Mouse (Mus musculus): Measurements from ENCODE around the gene Chrd. TPM values are rescaled to one million over a fixed set of nuclear protein-coding genes. Genes with fewer than 3 reads are reported as not detected.

Chrd gene
- total RNA-seq, 2 experiments from 2014 or later = 2.1 to 3.1 TPM

- DNase-seq (ENCODE audit: low spot score) = no peak
Measured at GRCm38 (mm10) chr16:20733731-20734730, 1.1 kb downstream of the Chrd start, which contains the start of gene Thpo. Gene Thpo (minus strand): TSS chr16:20734511.

- DNase-seq (ENCODE audit: low spot score) = no peak
Measured at GRCm38 (mm10) chr16:20735651-20736050, 2.7 kb downstream of the Chrd start.

GRCm38 (mm10) chr16:20736168-20736567 lies 3.2 kb downstream of the Chrd start:
- no peak for DNase-seq (ENCODE audit: low spot score)

- DNase-seq (ENCODE audit: low spot score) = no peak
Measured at GRCm38 (mm10) chr16:20736823-20737222, 3.9 kb downstream of the Chrd start.

- no peak for DNase-seq (ENCODE audit: low spot score)
Measured at GRCm38 (mm10) chr16:20739845-20740244, 6.9 kb downstream of the Chrd start.

- peak; percentile 81 for DNase-seq (ENCODE audit: low spot score)
Measured at GRCm38 (mm10) chr16:20746641-20747040, 13.7 kb downstream of the Chrd start.

GRCm38 (mm10) chr16:20750518-20750917 lies 17.6 kb downstream of the Chrd start:
- no peak for DNase-seq (ENCODE audit: low spot score)

- peak; percentile 82 for DNase-seq (ENCODE audit: low spot score)
Measured at GRCm38 (mm10) chr16:20756052-20756451, 23.1 kb downstream of the Chrd start.

- no peak for DNase-seq (ENCODE audit: low spot score)
Measured at GRCm38 (mm10) chr16:20757385-20757784, 24.5 kb downstream of the Chrd start.

GRCm38 (mm10) chr16:20761681-20762080 lies 28.8 kb downstream of the Chrd start:
- DNase-seq (ENCODE audit: low spot score) = peak; percentile 68

GRCm38 (mm10) chr16:20765244-20765643 lies 32.3 kb downstream of the Chrd start:
- peak; percentile 17 for DNase-seq (ENCODE audit: low spot score)

GRCm38 (mm10) chr16:20775021-20775420 lies 42.1 kb downstream of the Chrd start:
- DNase-seq (ENCODE audit: low spot score) = no peak

GRCm38 (mm10) chr16:20779846-20780245 lies 46.9 kb downstream of the Chrd start:
- DNase-seq (ENCODE audit: low spot score) = no peak

- no peak for DNase-seq (ENCODE audit: low spot score)
Measured at GRCm38 (mm10) chr16:20781101-20781630, 48.2 kb downstream of the Chrd start.

GRCm38 (mm10) chr16:20783891-20784290 lies 51.0 kb downstream of the Chrd start:
- no peak for DNase-seq (ENCODE audit: low spot score)

- no peak for DNase-seq (ENCODE audit: low spot score)
Measured at GRCm38 (mm10) chr16:20784754-20785153, 51.8 kb downstream of the Chrd start.

GRCm38 (mm10) chr16:20786556-20786955 lies 53.6 kb downstream of the Chrd start:
- no peak for DNase-seq (ENCODE audit: low spot score)

- no peak for DNase-seq (ENCODE audit: low spot score)
Measured at GRCm38 (mm10) chr16:20791803-20792202, 58.9 kb downstream of the Chrd start.
